Mouse (Mus musculus): ENCODE data around the gene Gng7. TPM values are rescaled to one million over a fixed set of nuclear protein-coding genes. Genes with fewer than 3 reads are reported as not detected.

Gng7 gene
- total RNA-seq, 2 experiments from 2014 or later: 0.22 to 0.67 TPM

DNA sequence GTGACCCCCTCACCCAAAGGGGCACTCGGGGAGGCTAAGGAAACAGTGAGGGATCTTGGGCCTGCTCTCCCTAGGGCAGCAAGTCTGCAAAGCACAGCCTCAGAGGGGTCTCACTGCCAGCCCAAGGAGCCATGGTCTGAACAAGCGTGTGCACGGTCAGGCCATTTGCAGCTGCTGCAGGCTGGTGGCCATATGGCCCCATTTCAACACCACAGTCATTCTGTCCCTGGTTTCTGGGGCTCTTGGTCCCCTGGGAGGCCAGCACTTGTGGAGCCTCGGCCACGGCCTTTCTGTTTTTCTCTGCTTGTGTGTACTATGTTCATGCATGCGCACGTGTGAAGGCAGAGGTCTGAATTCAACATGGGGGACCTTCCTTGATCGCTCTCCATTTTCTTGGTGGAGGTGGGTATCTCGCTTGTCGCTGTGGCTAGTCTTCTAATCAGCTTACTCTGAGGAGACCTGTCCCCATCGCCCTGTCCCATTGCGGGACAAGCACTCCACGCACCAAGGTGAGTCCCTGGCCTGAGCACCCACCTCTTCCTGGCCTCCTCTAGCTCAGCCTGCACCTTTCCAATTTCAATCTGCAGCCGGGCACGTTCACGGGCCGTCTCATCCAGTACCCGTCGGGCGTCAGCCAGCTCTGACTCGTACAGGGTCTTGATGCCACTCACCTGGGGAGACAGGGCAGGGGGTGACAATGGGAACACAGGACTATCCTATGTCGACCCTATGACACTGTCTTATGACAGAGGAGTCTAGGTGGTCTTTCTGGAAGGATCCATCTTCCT, 105.2 kb downstream of the Gng7 start:
- intact Hi-C loops (cut with DNase I): loop anchor here (10.0 kb wide), 1 partner anchor 585 kb away; the partner anchor contains the start of gene Ncln
- DNase-seq: no peak

DNA sequence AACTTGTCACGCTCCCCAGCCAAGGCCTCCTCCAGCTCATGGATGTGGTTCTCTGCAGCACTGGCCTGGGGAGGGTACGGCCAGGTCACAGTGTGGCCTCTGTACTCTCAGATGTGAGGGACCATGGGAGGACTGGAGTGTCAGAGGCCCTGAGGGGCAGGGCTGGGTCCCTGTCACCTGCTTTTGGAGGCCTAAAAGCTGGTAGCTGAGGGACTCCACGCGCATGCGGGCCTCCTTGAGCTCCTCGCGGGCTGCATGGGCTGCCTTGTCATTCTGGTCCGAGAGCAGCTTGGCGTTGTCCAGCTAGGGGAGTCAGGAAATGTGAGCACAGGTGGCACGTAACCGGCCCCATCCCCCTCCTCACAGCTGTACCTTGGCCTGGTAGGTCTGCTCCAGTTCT, 110.0 kb downstream of the Gng7 start:
- no peak for DNase-seq
- intact Hi-C loops (cut with DNase I): loop anchor here (10.0 kb wide), 1 partner anchor 590 kb away; the partner anchor contains the start of gene Ncln

DNA sequence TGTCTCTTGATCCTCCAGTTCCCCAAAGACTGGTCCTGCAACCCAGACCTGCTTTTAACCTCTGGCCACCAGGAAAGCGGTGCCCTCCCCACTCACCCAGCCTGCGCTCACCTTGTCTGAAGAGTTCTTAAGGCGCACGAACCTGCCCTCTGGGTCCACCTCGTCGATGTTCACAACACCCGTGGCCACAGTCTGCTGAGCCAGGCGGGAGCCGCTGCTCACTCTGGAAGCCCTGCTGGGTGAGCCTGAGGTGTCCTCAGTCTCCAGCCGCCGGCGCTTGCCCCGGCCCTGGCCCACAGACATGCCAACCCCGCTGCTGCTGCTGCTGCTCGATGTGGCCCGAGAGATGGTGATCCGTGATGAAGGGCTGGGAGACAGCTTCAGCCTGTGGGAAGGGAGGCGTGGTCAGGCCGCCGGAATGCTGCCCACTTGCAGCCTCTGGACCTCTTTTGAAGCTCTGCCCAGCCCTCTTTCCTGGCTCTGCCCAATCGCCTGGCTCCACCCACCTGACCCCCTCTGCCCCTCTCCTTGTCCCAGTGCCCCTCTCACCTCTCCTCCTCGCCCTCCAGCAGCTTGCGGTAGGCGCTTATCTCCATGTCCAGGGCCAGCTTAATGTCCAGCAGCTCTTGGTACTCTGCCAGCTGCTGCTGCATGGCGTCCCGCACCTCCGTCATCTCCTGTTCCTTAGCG, 110.6 kb downstream of the Gng7 start:
- DNase-seq: no peak
- intact Hi-C loops (cut with DNase I): loop anchor here (10.0 kb wide), 1 partner anchor 591 kb away; the partner anchor contains the start of gene Ncln

DNA sequence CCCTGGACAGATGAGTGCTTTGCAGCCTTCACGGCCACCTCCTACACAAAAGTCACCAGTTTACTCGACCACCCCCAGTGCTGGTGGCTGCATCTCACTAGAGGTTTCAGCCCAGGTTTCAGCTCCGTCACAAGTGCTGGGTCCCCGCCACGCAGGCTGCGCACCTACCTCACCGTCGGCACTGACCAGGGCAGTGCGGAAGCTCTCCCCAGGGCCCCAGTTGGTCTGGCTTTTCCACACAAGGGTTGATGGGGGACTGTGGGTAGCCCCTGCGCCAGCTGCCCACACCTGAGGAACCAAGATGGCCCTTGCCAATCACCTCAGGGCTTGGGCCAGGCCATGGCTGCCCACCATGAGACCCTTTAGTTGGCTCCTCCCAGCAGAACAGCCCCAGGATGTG, 111.5 kb downstream of the Gng7 start:
- intact Hi-C loops (cut with DNase I): loop anchor here (10.0 kb wide), 1 partner anchor 592 kb away; the partner anchor contains the start of gene Ncln
- no peak for DNase-seq

DNA sequence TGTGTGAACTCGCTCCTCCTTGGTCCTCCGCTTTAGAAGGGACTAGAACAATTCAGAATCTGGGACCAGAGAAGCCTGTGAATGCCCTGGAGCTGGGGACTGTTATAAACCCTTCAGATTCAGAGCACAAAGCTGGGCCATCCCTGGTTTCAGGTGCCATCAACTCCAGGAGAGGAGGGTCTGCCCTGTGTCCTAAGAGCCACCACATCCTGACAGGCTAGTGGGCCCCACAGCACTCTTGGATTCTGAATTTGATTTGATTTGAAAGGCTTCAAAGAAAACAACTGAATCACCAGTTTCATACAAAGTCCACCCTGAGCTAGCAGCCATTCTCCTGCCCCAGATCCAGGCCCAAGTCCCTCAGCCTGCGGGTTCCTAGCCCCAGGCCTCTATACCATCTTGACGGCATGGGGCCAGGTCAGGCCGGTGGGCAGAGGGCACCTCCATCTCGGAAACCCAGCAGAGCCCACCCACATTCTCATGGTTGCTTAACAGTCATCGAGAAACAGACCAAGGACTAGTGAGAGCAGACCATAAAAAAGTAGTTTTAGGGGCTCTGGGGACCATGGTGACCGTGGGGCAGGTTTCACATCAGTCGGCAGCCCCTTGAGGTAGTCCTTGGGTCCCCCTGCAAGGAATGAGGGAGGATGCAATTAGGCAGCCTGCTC, 112.3 kb downstream of the Gng7 start:
- no peak for DNase-seq
- intact Hi-C loops (cut with DNase I): loop anchor here (10.0 kb wide), 1 partner anchor 592 kb away; the partner anchor contains the start of gene Ncln

DNA sequence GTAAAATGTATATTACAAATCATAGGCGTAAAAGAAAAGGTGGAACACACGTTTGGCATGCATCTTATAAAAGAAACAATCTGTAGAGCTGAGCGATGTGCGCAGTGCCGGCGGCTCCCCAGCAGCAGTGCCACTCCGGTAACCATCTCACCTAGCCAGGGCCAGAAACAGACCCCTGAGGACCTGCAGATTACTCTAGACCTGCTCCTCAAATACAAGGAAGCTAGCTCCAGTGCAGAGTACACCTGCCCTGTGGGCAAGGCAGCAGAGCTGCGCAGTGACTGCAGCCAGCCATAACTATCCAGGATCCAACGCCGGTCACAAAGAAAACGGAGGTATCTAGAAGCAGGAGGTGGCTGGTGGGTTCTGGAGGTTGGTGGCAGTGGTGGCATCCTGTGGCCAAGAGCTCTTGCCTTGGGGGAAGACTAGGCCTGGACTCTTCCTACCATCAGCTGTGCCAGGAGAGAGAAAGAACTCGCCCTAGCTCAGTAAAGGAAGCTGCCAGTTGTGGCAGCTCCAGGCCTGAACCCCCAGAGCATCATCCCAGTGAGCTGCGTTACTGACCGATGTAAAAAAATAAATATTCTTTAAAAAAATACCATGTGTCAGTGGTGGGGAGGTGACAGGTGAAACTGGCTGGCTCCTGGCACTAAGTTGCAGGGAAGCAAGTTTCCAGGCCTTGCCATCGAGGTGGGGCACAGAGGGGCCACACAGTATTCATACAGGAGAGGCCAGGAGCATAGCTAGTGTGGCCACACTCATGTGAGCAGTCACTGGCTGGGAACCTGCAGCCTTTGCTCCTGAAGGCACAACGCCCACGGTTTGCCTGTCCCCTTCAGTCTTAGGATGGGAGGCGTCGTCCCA, 113.1 kb downstream of the Gng7 start:
- DNase-seq: no peak
- intact Hi-C loops (cut with DNase I): loop anchor here (10.0 kb wide), 1 partner anchor 593 kb away; the partner anchor contains the start of gene Ncln

DNA sequence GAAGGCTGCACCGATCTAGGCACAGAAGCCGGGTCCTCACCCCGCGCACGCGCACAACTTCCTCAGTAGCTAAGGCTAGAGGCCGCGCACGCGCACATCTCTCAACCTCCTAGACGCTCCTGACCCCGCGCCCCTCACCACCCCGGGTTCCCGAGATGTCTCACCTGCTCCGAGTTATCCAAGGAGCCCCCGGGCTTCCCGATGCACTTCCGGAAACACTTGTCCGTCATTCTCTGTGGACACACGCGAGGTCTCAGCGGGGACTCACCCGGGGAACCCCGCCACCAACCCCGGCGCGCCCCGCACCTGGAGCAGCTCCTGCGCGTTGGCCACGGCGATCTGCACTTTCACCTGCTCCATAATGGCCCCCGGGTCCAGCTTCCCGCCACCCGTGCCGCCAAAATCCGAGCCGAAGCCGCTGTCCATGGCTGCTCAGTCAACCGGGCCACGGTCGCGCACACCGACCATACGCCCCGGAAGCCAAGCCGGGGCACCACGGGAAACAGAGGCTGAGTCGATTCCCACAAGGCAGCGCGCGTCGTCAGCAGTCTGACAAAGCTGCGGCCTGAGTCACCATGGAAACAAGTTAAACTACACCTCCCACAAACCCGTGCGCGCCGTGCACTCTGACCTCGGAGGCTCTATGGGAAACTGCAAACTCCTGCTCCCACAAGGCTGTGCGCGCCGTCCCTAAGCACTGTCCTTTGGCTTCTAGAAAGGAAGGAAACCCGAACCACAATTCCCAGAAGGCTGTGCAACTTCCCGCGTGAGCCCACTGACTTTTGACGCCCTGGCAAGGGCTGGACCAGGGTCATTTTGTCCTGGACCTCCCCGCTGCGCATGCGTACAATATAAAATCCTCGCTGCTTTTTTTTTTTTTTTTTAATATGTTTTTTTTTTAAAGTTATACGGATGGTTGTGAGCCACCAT, 114.2 kb downstream of the Gng7 start, which contains the start of gene Timm13:
Timm13 (minus strand) TSS at position 652 of the 930 bp plus-strand sequence.
- intact Hi-C loops (cut with DNase I): loop anchor here (10.0 kb wide), 1 partner anchor 594 kb away; the partner anchor contains the start of gene Ncln
- peak; percentile 93 to 94 for DNase-seq

DNA sequence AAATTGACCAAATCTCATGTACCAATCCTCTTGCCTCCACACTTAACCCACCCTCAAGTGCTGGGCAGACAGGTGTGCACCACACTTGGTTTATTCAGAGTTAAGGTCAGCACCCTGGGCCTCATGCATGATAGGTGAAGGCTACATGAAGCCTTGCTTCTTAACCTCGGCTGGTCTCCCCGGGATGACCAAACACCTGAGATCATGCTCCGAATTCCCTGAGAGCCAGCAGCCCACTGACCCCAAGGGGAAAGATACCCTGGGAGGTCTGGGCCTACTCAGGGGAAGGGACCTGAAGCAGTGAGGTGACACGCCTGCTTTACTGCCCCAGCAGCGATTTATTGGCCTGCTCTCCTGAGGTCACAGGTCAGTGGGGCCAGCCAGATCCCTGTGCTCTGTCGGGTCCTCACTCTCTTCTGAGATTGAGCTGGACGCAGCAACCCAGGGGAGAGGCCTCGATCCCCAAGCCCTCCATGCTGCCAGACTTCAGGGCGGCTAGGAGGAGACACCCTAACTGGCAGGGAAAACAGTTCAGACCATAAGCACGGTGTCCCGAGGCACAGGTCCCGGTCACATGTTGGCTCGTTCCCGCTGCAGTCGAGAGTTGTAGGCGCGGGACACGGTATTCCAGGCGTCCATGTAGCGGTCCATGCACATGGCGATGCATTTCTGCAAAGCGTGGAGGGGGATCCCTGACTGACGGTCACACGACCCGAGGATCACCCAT, 115.0 kb downstream of the Gng7 start:
- intact Hi-C loops (cut with DNase I): loop anchor here (10.0 kb wide), 1 partner anchor 595 kb away; the partner anchor contains the start of gene Ncln
- no peak for DNase-seq

DNA sequence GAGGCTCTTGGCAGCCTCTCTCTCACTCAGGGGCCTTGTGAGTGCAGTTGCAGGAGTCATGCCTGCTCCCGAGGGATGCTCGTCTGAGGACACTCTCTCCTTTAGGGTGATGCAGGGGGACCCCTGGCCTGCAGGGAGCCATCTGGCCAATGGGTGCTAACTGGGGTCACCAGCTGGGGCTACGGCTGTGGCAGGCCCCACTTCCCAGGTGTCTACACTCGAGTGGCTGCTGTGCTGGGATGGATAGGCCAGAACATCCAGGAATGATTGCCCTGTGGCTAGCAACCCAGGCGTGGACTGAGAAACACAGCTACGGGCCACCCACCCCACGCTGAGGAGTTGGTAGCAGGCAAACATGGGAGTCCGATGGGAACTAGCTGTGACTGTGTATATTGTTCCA, 115.7 kb downstream of the Gng7 start:
- intact Hi-C loops (cut with DNase I): no loop called here
- no peak for DNase-seq

Other genes with a start within 250 kb of the Gng7 start
- 10 to 100 TPM; 29.5 to 29.7 TPM for gene Sf3a2, start 216.7 kb downstream of the Gng7 start, total RNA-seq (2021)
- gene Plekhj1, start 216.3 kb downstream of the Gng7 start, total RNA-seq (2021): 10 to 100 TPM; 29.3 to 31.3 TPM
- gene Amh, start 209.7 kb downstream of the Gng7 start, total RNA-seq (2021): under 1 TPM; 0.22 to 0.53 TPM
- under 1 TPM in 1 of 2 experiments, not detected in 1; 0.46 TPM for gene Jsrp1, start 201.4 kb downstream of the Gng7 start, total RNA-seq (2021)
- gene Oaz1, start 188.3 kb downstream of the Gng7 start, total RNA-seq (2021): 100 to 1,000 TPM; 850 to 884 TPM
- gene Lingo3, start 170.9 kb downstream of the Gng7 start, total RNA-seq (2021): 1 to 10 TPM; 6.4 to 8.9 TPM
- 10 to 100 TPM; 19.6 to 25.4 TPM for gene Lsm7, start 159.7 kb downstream of the Gng7 start, total RNA-seq (2021)
- gene Sppl2b, start 159.7 kb downstream of the Gng7 start, total RNA-seq (2021): 10 to 100 TPM; 15.6 to 19.1 TPM
- gene Tmprss9, start 143.1 kb downstream of the Gng7 start, total RNA-seq (2021): not detected
- gene Timm13, start 114.0 kb downstream of the Gng7 start, total RNA-seq (2021): 100 to 1,000 TPM; 129 to 145 TPM
- gene Lmnb2, start 96.7 kb downstream of the Gng7 start, total RNA-seq (2021): 1 to 10 TPM; 3.6 to 4.9 TPM
- 10 to 100 TPM; 11.0 to 18.7 TPM for gene Gadd45b, start 84.9 kb downstream of the Gng7 start, total RNA-seq (2021)
- gene Diras1, start 10.7 kb upstream of the Gng7 start, total RNA-seq (2021): not detected
- gene Slc39a3, start 22.5 kb upstream of the Gng7 start, total RNA-seq (2021): 10 to 100 TPM; 14.5 to 14.6 TPM
- 10 to 100 TPM; 96.1 to 99.9 TPM for gene Sgta, start 45.2 kb upstream of the Gng7 start, total RNA-seq (2021)
- 10 to 100 TPM; 11.9 to 13.1 TPM for gene Thop1, start 55.1 kb upstream of the Gng7 start, total RNA-seq (2021)
- gene Creb3l3, start 83.9 kb upstream of the Gng7 start, total RNA-seq (2021): 1 to 10 TPM in 1 of 2 experiments, under 1 TPM in 1; 0.95 to 1.1 TPM
- 100 to 1,000 TPM; 113 to 125 TPM for gene Map2k2, start 91.0 kb upstream of the Gng7 start, total RNA-seq (2021)
- gene Zbtb7a, start 120.3 kb upstream of the Gng7 start, total RNA-seq (2021): 10 to 100 TPM; 37.9 to 39.5 TPM
- gene Pias4, start 153.0 kb upstream of the Gng7 start, total RNA-seq (2021): 10 to 100 TPM; 14.0 to 17.1 TPM
- 1,000 to 10,000 TPM; 1,005 to 1,085 TPM for gene Eef2, start 161.7 kb upstream of the Gng7 start, total RNA-seq (2021)
- gene Dapk3, start 168.1 kb upstream of the Gng7 start, total RNA-seq (2021): 10 to 100 TPM; 31.0 to 31.3 TPM
- gene 4930442H23Rik, start 168.9 kb upstream of the Gng7 start, total RNA-seq (2021): not detected
- 1 to 10 TPM; 7.8 to 7.9 TPM for gene Nmrk2, start 187.1 kb upstream of the Gng7 start, total RNA-seq (2021)
- gene Atcay, start 215.9 kb upstream of the Gng7 start, total RNA-seq (2021): under 1 TPM in 1 of 2 experiments, not detected in 1; 0.11 TPM
- 1 to 10 TPM; 2.5 to 3.6 TPM for gene Zfr2, start 218.2 kb upstream of the Gng7 start, total RNA-seq (2021)
- under 1 TPM; 0.39 to 0.41 TPM for gene Matk, start 238.0 kb upstream of the Gng7 start, total RNA-seq (2021)